Mouse (Mus musculus) neural tube, embryonic 14.5 days (tissue): ENCODE measurements around the gene Smurf1. TPM values are rescaled to one million over a fixed set of nuclear protein-coding genes. Genes with fewer than 3 reads are reported as not detected.

Source experiments
- ATAC-seq: fragments of 200-750 bp; cut with Nextera tagmentation; 2 replicates; pipeline ENCODE4 v1.8.0; 2017; ENCODE audit warnings: low read depth, mild to moderate bottlenecking, moderate TSS enrichment, moderate library complexity
- H3K27ac ChIP-seq: fragments of 300-500 bp; sonication (generic); 2 replicates; pipeline ENCODE4 v1.5.1; 2014; ENCODE audit warnings: low read depth, mild to moderate bottlenecking, control low read depth, low read length, moderate library complexity, mixed read lengths
- H3K27me3 ChIP-seq: fragments of 300-500 bp; sonication (generic); 2 replicates; pipeline ENCODE4 v1.6.1; 2014; ENCODE audit warnings: low read length; ENCODE audit not compliant: control insufficient read depth, insufficient read depth
- H3K36me3 ChIP-seq: fragments of 300-500 bp; sonication (generic); 2 replicates; pipeline ENCODE4 v1.6.1; 2014; ENCODE audit warnings: low read length, mixed read lengths; ENCODE audit not compliant: control insufficient read depth, insufficient read depth
- H3K4me1 ChIP-seq: fragments of 300-500 bp; sonication (generic); 2 replicates; pipeline ENCODE4 v1.6.1; 2014; ENCODE audit warnings: low read length; ENCODE audit not compliant: control insufficient read depth, insufficient read depth
- H3K4me2 ChIP-seq: fragments of 300-500 bp; sonication (generic); 2 replicates; pipeline ENCODE4 v1.6.1; 2014; ENCODE audit warnings: mild to moderate bottlenecking, low read depth, low read length, control low read depth
- H3K4me3 ChIP-seq: fragments of 300-500 bp; sonication (generic); 2 replicates; pipeline ENCODE4 v1.5.1; 2014; ENCODE audit warnings: low read depth, low read length, control low read depth, mixed read lengths
- H3K9ac ChIP-seq: fragments of 300-500 bp; sonication (generic); replicated peaks from 2 replicates; pipeline ENCODE4 v1.6.1; 2014; ENCODE audit warnings: low read depth, mild to moderate bottlenecking, control low read depth, low read length, mixed read lengths
- H3K9me3 ChIP-seq: fragments of 300-500 bp; sonication (generic); 2 replicates; pipeline ENCODE4 v1.6.1; 2016; ENCODE audit warnings: low read length; ENCODE audit not compliant: control insufficient read depth
- WGBS: fragments of 180-500 bp; shearing (Covaris S2); extraction: QIAGEN DNeasy Blood & Tissue Kit; methylation state at CpG from one replicate; pipeline ENCODE4 v1.1.7; 2014; 5-methylcytosine and 5-hydroxymethylcytosine counted together
- polyA plus RNA-seq: library from polyadenylated mRNA; unstranded; fragments of >200 nt; fragmentation: Nextera tagmentation; extraction: Ambion mirVana; gene quantifications from 2 replicates; pipeline ENCODE4 v1.2.1, GENCODE M21; 2014

The Smurf1 gene
- polyA plus RNA-seq, 1 experiment from 2014 or later, result 30.3 TPM

GRCm38 (mm10) chr5:144898448-144899052, 67.1 kb downstream of the Smurf1 start:
- Histone ChIP-seq H3K4me3 (no peak overlapping the region), H3K9ac (no peak overlapping the region), H3K4me2 (no peak overlapping the region), H3K4me1 (no peaks in the 10 kb centered on the region), H3K9me3 (no peaks in the 10 kb centered on the region), H3K27ac (no peak overlapping the region), H3K36me3 (peaks cover 26% of the 10 kb centered on the region), H3K27me3 (no peaks in the 10 kb centered on the region)
- 36% methylated on average over 7 of the region's 7 CpGs for WGBS
- no peak for ATAC-seq

- no peaks in the 10 kb centered on the region for H3K9me3 ChIP-seq
- 16% methylated on average over 7 of the region's 7 CpGs for WGBS
- no peak overlapping the region for H3K9ac ChIP-seq
- no peak overlapping the region for H3K4me3 ChIP-seq
- no peak for ATAC-seq
- H3K4me1 ChIP-seq, result no peaks in the 10 kb centered on the region
- no peaks in the 10 kb centered on the region for H3K27me3 ChIP-seq
- no peak overlapping the region for H3K27ac ChIP-seq
- peaks cover 28% of the 10 kb centered on the region for H3K36me3 ChIP-seq
- no peak overlapping the region for H3K4me2 ChIP-seq
Measured at GRCm38 (mm10) chr5:144897881-144898280, 67.8 kb downstream of the Smurf1 start.

GRCm38 (mm10) chr5:144891276-144891675, 74.4 kb downstream of the Smurf1 start:
- no peak for ATAC-seq
- H3K9me3 ChIP-seq, result no peaks in the 10 kb centered on the region
- H3K27ac ChIP-seq, result no peak overlapping the region
- 90% methylated on average over 11 of the region's 11 CpGs for WGBS
- H3K4me3 ChIP-seq, result no peak overlapping the region
- H3K4me1 ChIP-seq, result no peaks in the 10 kb centered on the region
- H3K9ac ChIP-seq, result no peak overlapping the region
- no peak overlapping the region for H3K4me2 ChIP-seq
- peaks cover 55% of the 10 kb centered on the region for H3K36me3 ChIP-seq
- no peaks in the 10 kb centered on the region for H3K27me3 ChIP-seq

GRCm38 (mm10) chr5:144885968-144886650, 79.5 kb downstream of the Smurf1 start:
- no peaks in the 10 kb centered on the region for H3K4me1 ChIP-seq
- ATAC-seq, result no peak
- no peak overlapping the region for H3K4me2 ChIP-seq
- H3K9me3 ChIP-seq, result no peaks in the 10 kb centered on the region
- WGBS, result 95% methylated on average over 9 of the region's 9 CpGs
- peaks cover 65% of the 10 kb centered on the region for H3K36me3 ChIP-seq
- no peaks in the 10 kb centered on the region for H3K27me3 ChIP-seq
- no peak overlapping the region for H3K9ac ChIP-seq
- no peak overlapping the region for H3K4me3 ChIP-seq
- H3K27ac ChIP-seq, result no peak overlapping the region

GRCm38 (mm10) chr5:144884629-144885217, 80.9 kb downstream of the Smurf1 start:
- H3K9me3 ChIP-seq, result no peaks in the 10 kb centered on the region
- H3K36me3 ChIP-seq, result peaks cover 69% of the 10 kb centered on the region
- H3K4me3 ChIP-seq, result no peak overlapping the region
- H3K27ac ChIP-seq, result no peak overlapping the region
- H3K9ac ChIP-seq, result no peak overlapping the region
- no peaks in the 10 kb centered on the region for H3K27me3 ChIP-seq
- 87% methylated on average over 13 of the region's 13 CpGs for WGBS
- no peaks in the 10 kb centered on the region for H3K4me1 ChIP-seq
- no peak overlapping the region for H3K4me2 ChIP-seq
- no peak for ATAC-seq

- H3K36me3 ChIP-seq, result peaks cover 71% of the 10 kb centered on the region
- no peak overlapping the region for H3K4me2 ChIP-seq
- ATAC-seq, result no peak
- WGBS, result 94% methylated on average over 14 of the region's 14 CpGs
- H3K4me3 ChIP-seq, result no peak overlapping the region
- no peak overlapping the region for H3K27ac ChIP-seq
- H3K4me1 ChIP-seq, result no peaks in the 10 kb centered on the region
- H3K27me3 ChIP-seq, result no peaks in the 10 kb centered on the region
- H3K9me3 ChIP-seq, result no peaks in the 10 kb centered on the region
- no peak overlapping the region for H3K9ac ChIP-seq
Measured at GRCm38 (mm10) chr5:144881670-144882399, 83.8 kb downstream of the Smurf1 start.

GRCm38 (mm10) chr5:144877021-144877420, 88.6 kb downstream of the Smurf1 start:
- Histone ChIP-seq H3K27ac (no peak overlapping the region), H3K9me3 (no peaks in the 10 kb centered on the region), H3K9ac (no peak overlapping the region), H3K27me3 (no peaks in the 10 kb centered on the region), H3K4me3 (no peak overlapping the region), H3K4me2 (no peak overlapping the region), H3K4me1 (no peaks in the 10 kb centered on the region), H3K36me3 (peaks cover 39% of the 10 kb centered on the region)
- 91% methylated on average over 15 of the region's 15 CpGs for WGBS
- ATAC-seq, result no peak

- H3K9ac ChIP-seq, result no peak overlapping the region
- H3K9me3 ChIP-seq, result no peaks in the 10 kb centered on the region
- WGBS, result 15% methylated on average over 13 of the region's 13 CpGs
- no peak overlapping the region for H3K4me3 ChIP-seq
- peak; percentile 42; the same call in 1 of the 2 replicates for ATAC-seq
- no peak overlapping the region for H3K4me2 ChIP-seq
- no peaks in the 10 kb centered on the region for H3K4me1 ChIP-seq
- H3K27ac ChIP-seq, result no peak overlapping the region
- H3K36me3 ChIP-seq, result peaks cover 29% of the 10 kb centered on the region
- H3K27me3 ChIP-seq, result no peaks in the 10 kb centered on the region
Measured at GRCm38 (mm10) chr5:144875892-144876291, 89.8 kb downstream of the Smurf1 start.

GRCm38 (mm10) chr5:144875227-144875626, 90.4 kb downstream of the Smurf1 start:
- Histone ChIP-seq H3K9ac (no peak overlapping the region), H3K27me3 (no peaks in the 10 kb centered on the region), H3K4me1 (no peaks in the 10 kb centered on the region), H3K9me3 (no peaks in the 10 kb centered on the region), H3K4me2 (no peak overlapping the region), H3K4me3 (no peak overlapping the region), H3K36me3 (peaks cover 23% of the 10 kb centered on the region), H3K27ac (no peak overlapping the region)
- no peak for ATAC-seq
- WGBS, result 87% methylated on average over 6 of the region's 6 CpGs
